Mouse (Mus musculus) testis, postnatal 14 days (tissue): ENCODE results near the gene Tenm3.
A peak's percentile ranks its signal among the peaks of the same experiment; 100 is the strongest.
"Not testable (repeated sequence)": the region's sequence is repeated elsewhere in the genome, so short reads cannot be mapped to it uniquely, and the experiment has no call there.

ENCODE experiments used
- DNase-seq: peaks from one replicate; pipeline ENCODE4 v3.0.0; 2021; ENCODE audit warnings: low spot score

Gene Tenm3

DNA sequence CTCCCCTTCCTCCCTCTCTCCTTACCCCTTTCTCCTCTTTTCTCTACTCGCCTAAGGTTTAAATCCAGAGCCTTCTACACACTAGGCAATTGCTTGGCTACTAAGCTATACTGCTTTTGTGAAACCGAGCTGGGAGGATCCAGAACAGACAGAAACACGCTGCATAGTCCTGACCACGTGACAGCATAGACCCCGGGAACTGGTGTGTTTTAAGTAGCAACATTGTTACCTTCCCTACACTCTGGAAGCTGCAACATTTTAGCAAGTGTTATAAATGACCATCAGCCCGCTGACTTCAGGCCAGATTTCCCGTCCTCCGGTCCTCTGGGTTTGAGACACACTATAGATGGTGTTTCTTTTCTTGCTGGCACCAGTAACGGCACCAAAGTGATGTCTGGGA is 640.1 kb downstream of the Tenm3 start:
- DNase-seq = peak; percentile 55

- no peak for DNase-seq
These were observed 640.6 kb downstream of the Tenm3 start for GRCm38 (mm10) chr8:48203161-48203560.

DNA sequence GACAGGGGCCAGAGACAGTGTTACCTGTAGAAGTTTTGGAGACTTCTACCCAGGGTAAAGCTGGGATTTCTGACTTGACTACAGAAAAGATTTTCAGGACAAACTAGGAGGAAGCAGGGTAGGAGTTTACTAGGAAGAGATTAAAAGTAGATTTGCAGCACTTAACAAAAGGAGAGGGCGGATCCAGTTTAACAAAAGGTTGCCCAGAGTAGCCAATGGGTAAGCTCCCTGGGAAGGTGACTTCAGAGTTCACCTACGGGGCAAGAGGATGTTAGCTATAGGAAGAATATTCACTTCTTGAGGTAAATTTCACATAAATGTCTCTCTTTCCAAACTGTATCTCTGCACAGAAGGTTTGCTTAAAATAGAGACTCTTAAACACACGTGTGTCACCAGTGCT is 641.1 kb downstream of the Tenm3 start:
- DNase-seq = no peak

GRCm38 (mm10) chr8:48199171-48199570 is 644.6 kb downstream of the Tenm3 start:
- no peak for DNase-seq

- no peak for DNase-seq
These were observed 647.8 kb downstream of the Tenm3 start for GRCm38 (mm10) chr8:48195971-48196370.

- no peak for DNase-seq
These were observed 655.2 kb downstream of the Tenm3 start for GRCm38 (mm10) chr8:48188586-48188985.

GRCm38 (mm10) chr8:48183758-48184157 is 660.0 kb downstream of the Tenm3 start:
- no peak for DNase-seq

- no peak for DNase-seq
These were observed 662.8 kb downstream of the Tenm3 start for GRCm38 (mm10) chr8:48181000-48181399.

GRCm38 (mm10) chr8:48180146-48180545 is 663.6 kb downstream of the Tenm3 start:
- not testable (repeated sequence) for DNase-seq

GRCm38 (mm10) chr8:48178993-48179392 is 664.8 kb downstream of the Tenm3 start:
- DNase-seq = no peak

- DNase-seq = no peak
These were observed 665.9 kb downstream of the Tenm3 start for GRCm38 (mm10) chr8:48177876-48178275.
